Mouse (Mus musculus): ENCODE results near the gene Cherp. TPM values are rescaled to one million over a fixed set of nuclear protein-coding genes. Genes with fewer than 3 reads are reported as not detected.
A peak's percentile ranks its signal among the peaks of the same experiment; 100 is the strongest.

Cherp gene
- total and polyA plus RNA-seq, 3 experiments: 16.2 to 303 (median 142) TPM

DNA sequence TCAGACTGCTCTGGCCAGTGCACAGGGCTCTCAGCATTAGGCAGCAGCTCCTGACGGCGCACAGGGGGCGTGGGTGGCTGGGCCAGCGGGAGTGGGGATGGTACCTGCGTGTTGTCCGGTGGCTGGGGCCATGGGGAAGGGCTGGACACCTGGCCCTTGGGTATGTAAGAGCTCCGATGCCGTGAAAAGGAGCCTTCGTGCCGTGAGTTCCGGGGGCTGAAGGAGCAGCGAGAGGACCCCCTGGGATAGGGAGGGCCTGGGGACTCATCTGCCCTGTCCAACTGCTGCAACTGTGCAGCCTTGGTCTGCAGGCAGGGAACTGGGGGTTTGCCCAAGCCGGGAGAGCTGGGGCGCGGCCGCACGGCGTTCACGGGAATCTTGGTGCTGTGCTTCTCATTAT, 21.2 kb upstream of the Cherp start:
- H3K4me1 ChIP-seq (ENCODE audit: insufficient read depth, low read depth, low read length): peaks cover 62% of the 10 kb centered on the region
- H3K4me3 ChIP-seq (ENCODE audit: low read depth, low read length): no peak overlapping the region
- TF ChIP-seq TAL1 (conservative IDR thresholded peaks at IDR 0.05; ENCODE audit: low read depth, low read length): no peak
- no peak for TF ChIP-seq GATA2 (IDR thresholded peaks at IDR 0.05; ENCODE audit: borderline replicate concordance, low read depth, low read length)
- TF ChIP-seq GATA1 (IDR thresholded peaks at IDR 0.05; ENCODE audit: borderline replicate concordance, low read length): no peak
- TF ChIP-seq CTCF (IDR thresholded peaks at IDR 0.05; ENCODE audit: low read depth, low read length): no peak
- no peak for TF ChIP-seq POLR2AphosphoS5 (IDR thresholded peaks at IDR 0.05; ENCODE audit: insufficient replicate concordance, low read depth, low read length)
- no peak for DNase-seq (ENCODE audit: low spot score)
- no peaks in the 10 kb centered on the region for H3K9me3 ChIP-seq (replicated peaks)
- no peak for ATAC-seq (ENCODE audit: extremely low read depth, insufficient number of reproducible peaks, low FRiP score, poor library complexity, severe bottlenecking)
- H3K36me3 ChIP-seq (replicated peaks): peaks cover 81% of the 10 kb centered on the region
- H3K27me3 ChIP-seq (ENCODE audit: insufficient read depth, low read length): no peaks in the 10 kb centered on the region

DNA sequence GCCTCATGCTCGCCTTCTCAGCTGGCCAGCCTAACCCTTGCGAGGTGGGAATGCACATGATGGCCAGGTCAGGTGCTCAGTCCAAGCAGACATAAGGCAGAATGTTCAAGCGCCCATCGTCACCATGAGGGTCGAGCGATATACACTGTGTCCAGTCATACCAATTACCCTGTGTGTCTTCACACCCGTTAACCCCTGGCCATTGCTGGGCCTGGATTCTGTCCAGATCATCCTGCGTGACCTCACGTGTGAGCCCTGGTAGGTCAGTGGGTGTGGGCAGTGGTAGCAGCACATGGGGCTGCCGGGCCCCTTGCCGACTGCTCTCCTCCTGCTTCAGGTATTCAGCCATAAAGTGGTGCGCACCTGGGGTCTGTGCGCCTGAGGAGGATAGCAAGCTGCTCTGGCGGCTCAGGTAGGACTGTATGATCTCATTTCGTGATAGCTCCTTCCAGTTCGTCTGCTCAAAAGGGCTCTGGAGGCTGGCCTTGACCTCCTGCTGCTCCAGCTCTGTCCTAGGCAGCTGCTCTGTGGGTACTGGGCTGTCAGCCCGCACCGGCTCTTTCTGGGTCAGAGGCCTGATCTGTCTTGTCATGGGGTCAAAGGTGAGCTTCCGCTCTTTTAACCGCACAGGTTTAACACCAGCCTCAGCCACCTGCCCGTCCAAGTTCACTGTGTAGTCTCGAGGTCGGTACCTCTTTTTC, 20.5 kb upstream of the Cherp start:
- H3K4me1 ChIP-seq (ENCODE audit: insufficient read depth, low read depth, low read length): peaks cover 66% of the 10 kb centered on the region
- no peak for ATAC-seq (ENCODE audit: extremely low read depth, insufficient number of reproducible peaks, low FRiP score, poor library complexity, severe bottlenecking)
- no peak for DNase-seq (ENCODE audit: low spot score)
- no peak for TF ChIP-seq TAL1 (conservative IDR thresholded peaks at IDR 0.05; ENCODE audit: low read depth, low read length)
- no peak for TF ChIP-seq POLR2AphosphoS5 (IDR thresholded peaks at IDR 0.05; ENCODE audit: insufficient replicate concordance, low read depth, low read length)
- H3K9me3 ChIP-seq (replicated peaks): no peaks in the 10 kb centered on the region
- peaks cover 80% of the 10 kb centered on the region for H3K36me3 ChIP-seq (replicated peaks)
- peak overlapping the region; percentile 5; the same call in 1 of the 2 replicates for H3K4me3 ChIP-seq (ENCODE audit: low read depth, low read length)
- H3K27me3 ChIP-seq (ENCODE audit: insufficient read depth, low read length): no peaks in the 10 kb centered on the region

DNA sequence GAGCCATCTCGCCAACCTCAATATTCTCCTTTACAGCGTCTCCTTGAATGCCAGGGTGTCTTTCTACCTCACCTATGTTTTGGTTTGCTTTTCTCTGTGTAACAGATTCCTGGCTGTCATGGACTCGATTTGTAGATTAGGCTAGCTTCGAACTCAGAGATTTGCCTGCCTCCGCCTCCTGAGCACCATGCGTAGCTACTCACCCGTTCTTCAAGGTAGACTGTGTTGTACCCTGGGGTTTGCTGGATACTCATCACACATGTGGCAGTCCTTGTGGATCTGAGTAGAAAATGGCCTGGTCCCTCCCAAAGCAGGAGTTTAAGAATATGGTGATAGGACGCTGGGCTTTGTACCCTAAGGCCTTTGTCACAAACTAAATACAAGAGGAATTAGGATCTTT, 18.4 kb upstream of the Cherp start:
- Histone ChIP-seq H3K27me3 (ENCODE audit: insufficient read depth, low read length) (no peaks in the 10 kb centered on the region), H3K4me1 (ENCODE audit: insufficient read depth, low read depth, low read length) (peaks cover 65% of the 10 kb centered on the region), H3K9me3 (replicated peaks) (no peaks in the 10 kb centered on the region), H3K4me3 (ENCODE audit: low read depth, low read length) (peak overlapping the region; percentile 99), H3K36me3 (replicated peaks) (peaks cover 80% of the 10 kb centered on the region)
- TF ChIP-seq CTCF (IDR thresholded peaks at IDR 0.05; ENCODE audit: low read depth, low read length) (no peak), GATA2 (IDR thresholded peaks at IDR 0.05; ENCODE audit: borderline replicate concordance, low read depth, low read length) (no peak), TAL1 (conservative IDR thresholded peaks at IDR 0.05; ENCODE audit: low read depth, low read length) (no peak), POLR2AphosphoS5 (IDR thresholded peaks at IDR 0.05; ENCODE audit: insufficient replicate concordance, low read depth, low read length) (no peak), GATA1 (IDR thresholded peaks at IDR 0.05; ENCODE audit: borderline replicate concordance, low read length) (no peak)
- DNase-seq (ENCODE audit: low spot score) (no peak), ATAC-seq (ENCODE audit: extremely low read depth, insufficient number of reproducible peaks, low FRiP score, poor library complexity, severe bottlenecking) (no peak)

DNA sequence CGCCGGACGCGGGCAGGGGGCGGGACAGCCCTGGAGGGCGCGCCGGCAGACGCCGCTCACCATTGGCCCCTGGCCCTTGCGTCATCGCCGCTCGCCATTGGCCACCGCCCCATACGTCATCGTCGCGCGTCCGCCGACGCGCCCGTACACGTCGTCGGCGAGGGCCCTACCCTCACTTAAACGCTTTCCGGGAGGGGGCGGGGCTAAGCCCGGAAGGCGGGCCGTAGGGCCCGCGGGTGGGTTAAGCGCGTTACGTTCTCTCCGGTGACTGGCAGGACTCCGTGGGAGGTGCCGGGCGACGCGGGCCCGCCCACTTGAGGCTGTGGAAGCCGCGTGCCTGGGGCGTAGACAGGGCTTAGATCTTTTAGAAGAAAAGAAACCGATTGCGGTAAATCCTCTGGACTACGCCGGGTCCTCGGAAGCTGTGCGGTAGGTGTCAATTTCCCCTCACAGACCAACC, 17.6 kb upstream of the Cherp start:
- DNase-seq (ENCODE audit: low spot score) (peak; percentile 97), ATAC-seq (ENCODE audit: extremely low read depth, insufficient number of reproducible peaks, low FRiP score, poor library complexity, severe bottlenecking) (peak; percentile 94)
- Histone ChIP-seq H3K27me3 (ENCODE audit: insufficient read depth, low read length) (no peaks in the 10 kb centered on the region), H3K4me1 (ENCODE audit: insufficient read depth, low read depth, low read length) (peaks cover 68% of the 10 kb centered on the region), H3K4me3 (ENCODE audit: low read depth, low read length) (peak overlapping the region; percentile 99), H3K9me3 (replicated peaks) (no peaks in the 10 kb centered on the region), H3K36me3 (replicated peaks) (peaks cover 80% of the 10 kb centered on the region)
- TF ChIP-seq POLR2AphosphoS5 (IDR thresholded peaks at IDR 0.05; ENCODE audit: insufficient replicate concordance, low read depth, low read length) (no peak), CTCF (IDR thresholded peaks at IDR 0.05; ENCODE audit: low read depth, low read length) (no peak), GATA2 (IDR thresholded peaks at IDR 0.05; ENCODE audit: borderline replicate concordance, low read depth, low read length) (no peak), TAL1 (conservative IDR thresholded peaks at IDR 0.05; ENCODE audit: low read depth, low read length) (no peak), GATA1 (IDR thresholded peaks at IDR 0.05; ENCODE audit: borderline replicate concordance, low read length) (no peak)

DNA sequence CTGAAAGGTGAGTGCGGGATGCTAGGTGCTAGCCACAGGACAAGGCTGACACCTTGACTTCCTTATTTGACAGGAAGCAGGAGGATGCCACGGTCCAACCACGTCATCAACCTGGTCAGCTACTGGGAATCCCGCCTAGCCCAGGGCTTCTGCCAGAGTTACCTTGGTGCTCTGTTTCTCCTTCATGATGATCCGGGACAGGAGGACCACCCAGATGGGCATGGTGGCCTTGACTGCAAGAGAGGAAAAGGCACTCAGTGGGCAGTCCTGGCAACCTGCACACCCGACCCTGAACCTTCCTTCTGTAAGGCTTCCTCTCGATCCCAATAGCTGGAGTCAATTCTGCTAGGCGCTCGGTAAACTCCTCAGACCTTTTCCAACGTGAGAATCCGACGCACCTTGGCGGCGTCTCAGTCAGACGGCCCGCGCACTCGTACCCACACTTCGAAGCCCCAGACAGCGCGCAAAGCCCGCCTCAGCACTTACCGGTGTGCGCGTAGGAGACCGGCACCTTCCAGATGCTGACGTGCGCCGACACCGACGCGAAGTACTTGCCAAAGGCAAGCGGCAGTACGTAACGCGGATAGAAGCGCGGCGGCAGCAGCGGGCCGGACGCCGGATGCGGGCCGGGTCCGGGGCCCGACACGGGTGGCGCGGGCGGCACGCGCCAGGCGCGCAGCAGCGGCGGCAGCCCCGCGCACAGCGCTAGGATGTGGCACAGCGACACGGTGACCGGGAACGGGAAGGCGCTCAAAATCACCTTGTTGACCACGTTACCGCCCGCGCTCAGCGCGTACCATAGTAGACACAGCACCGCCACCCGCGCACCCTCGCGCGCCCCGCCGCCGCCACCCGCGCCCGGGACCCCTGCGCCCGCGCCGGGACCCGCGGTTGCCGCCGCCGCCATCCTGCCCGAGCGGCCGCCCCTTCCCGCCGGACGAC, 16.9 kb upstream of the Cherp start, which contains the start of gene Slc35e1:
Slc35e1 (minus strand) TSS at position 935 of the 942 bp plus-strand sequence.
- Histone ChIP-seq H3K36me3 (replicated peaks) (peaks cover 80% of the 10 kb centered on the region), H3K9me3 (replicated peaks) (no peaks in the 10 kb centered on the region), H3K4me3 (ENCODE audit: low read depth, low read length) (peak within 1 kb of the TSS; percentile 99), H3K27me3 (ENCODE audit: insufficient read depth, low read length) (no peaks in the 10 kb centered on the region), H3K4me1 (ENCODE audit: insufficient read depth, low read depth, low read length) (peaks cover 71% of the 10 kb centered on the region)
- TF ChIP-seq GATA1 (IDR thresholded peaks at IDR 0.05; ENCODE audit: borderline replicate concordance, low read length) (no peak), CTCF (IDR thresholded peaks at IDR 0.05; ENCODE audit: low read depth, low read length) (no peak), POLR2AphosphoS5 (IDR thresholded peaks at IDR 0.05; ENCODE audit: insufficient replicate concordance, low read depth, low read length) (no peak), GATA2 (IDR thresholded peaks at IDR 0.05; ENCODE audit: borderline replicate concordance, low read depth, low read length) (no peak)
- ATAC-seq (ENCODE audit: extremely low read depth, insufficient number of reproducible peaks, low FRiP score, poor library complexity, severe bottlenecking): no peak
- DNase-seq (ENCODE audit: low spot score): peak; percentile 45

DNA sequence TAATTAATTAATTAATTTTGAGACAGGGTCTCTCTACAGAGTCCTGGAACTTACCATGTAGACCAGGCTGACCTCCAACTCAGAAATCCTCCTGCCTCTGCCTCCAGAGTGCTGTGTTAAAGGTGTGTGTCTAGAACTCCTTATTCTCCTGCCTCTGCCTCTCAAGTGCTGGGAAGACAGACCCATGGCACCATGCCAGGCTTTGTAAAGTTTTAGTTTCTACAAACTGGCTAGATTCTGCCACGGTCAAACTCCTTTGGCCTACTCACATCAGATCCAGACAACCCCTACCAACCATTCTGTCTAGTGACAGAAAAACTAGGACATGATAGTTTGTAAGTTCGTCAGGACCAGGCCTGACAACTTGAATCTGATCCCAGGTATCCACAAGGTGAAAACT, 16.0 kb upstream of the Cherp start:
- H3K27me3 ChIP-seq (ENCODE audit: insufficient read depth, low read length): no peaks in the 10 kb centered on the region
- H3K4me3 ChIP-seq (ENCODE audit: low read depth, low read length): no peak overlapping the region; the same call in 1 of the 2 replicates
- ATAC-seq (ENCODE audit: extremely low read depth, insufficient number of reproducible peaks, low FRiP score, poor library complexity, severe bottlenecking): no peak
- peaks cover 80% of the 10 kb centered on the region for H3K36me3 ChIP-seq (replicated peaks)
- peaks cover 70% of the 10 kb centered on the region for H3K4me1 ChIP-seq (ENCODE audit: insufficient read depth, low read depth, low read length)
- DNase-seq (ENCODE audit: low spot score): no peak
- no peaks in the 10 kb centered on the region for H3K9me3 ChIP-seq (replicated peaks)
- no peak for TF ChIP-seq TAL1 (conservative IDR thresholded peaks at IDR 0.05; ENCODE audit: low read depth, low read length)
- TF ChIP-seq GATA2 (IDR thresholded peaks at IDR 0.05; ENCODE audit: borderline replicate concordance, low read depth, low read length): no peak
- no peak for TF ChIP-seq POLR2AphosphoS5 (IDR thresholded peaks at IDR 0.05; ENCODE audit: insufficient replicate concordance, low read depth, low read length)
- TF ChIP-seq CTCF (IDR thresholded peaks at IDR 0.05; ENCODE audit: low read depth, low read length): no peak
- TF ChIP-seq GATA1 (IDR thresholded peaks at IDR 0.05; ENCODE audit: borderline replicate concordance, low read length): no peak

All from G1E (cell line).